Mouse (Mus musculus) heart, postnatal 36 days (tissue): Measurements from ENCODE around the gene Rufy2. TPM values are rescaled to one million over a fixed set of nuclear protein-coding genes. Genes with fewer than 3 reads are reported as not detected.

Experiments used
- DNase-seq, 2 experiments: peaks; one replicate each; pipeline ENCODE4 v3.0.0; 2021 to 2022
- intact Hi-C: fragments of 180-260 bp; cut with DNase I; formaldehyde crosslinking; loops from one replicate; pipeline ENCODE4 v1.15.1; 2025
- total RNA-seq, 2 experiments: library from RNA; stranded (reverse); gene quantifications; 2 replicates each; pipeline ENCODE4 v1.2.3; 2021

Gene Rufy2
- 10 to 100 TPM; 10.4 to 11.8 TPM for total RNA-seq

GRCm38 (mm10) chr10:62980039-62980954, at the start of gene Rufy2:
Gene Rufy2 (plus strand): TSS chr10:62980223.
- peak; percentile 88 for DNase-seq
- intact Hi-C loops: loop anchor here (2.0 kb wide), 1 partner anchor 43 kb away; no protein-coding TSS in a partner anchor

- intact Hi-C loops: no loop called here
- no peak for DNase-seq
These were observed 47.6 kb upstream of the Rufy2 start for GRCm38 (mm10) chr10:62932381-62932780.

- DNase-seq: no peak
These were observed 34.9 kb upstream of the Rufy2 start for GRCm38 (mm10) chr10:62944975-62945580.

GRCm38 (mm10) chr10:62946738-62947471, 33.1 kb upstream of the Rufy2 start, which contains the start of gene Dna2:
Gene Dna2 (plus strand): TSS chr10:62947026.
- intact Hi-C loops: loop anchor here (2.0 kb wide), 1 partner anchor 26 kb away; the partner anchor contains the start of gene Slc25a16

More at GRCm38 (mm10) chr10:62944975-62945580, 34.9 kb upstream of the Rufy2 start:
- intact Hi-C loops: no loop called here

GRCm38 (mm10) chr10:62948551-62948950, 31.5 kb upstream of the Rufy2 start:
- DNase-seq: no peak
- intact Hi-C loops: no loop called here

More at GRCm38 (mm10) chr10:62946738-62947471, 33.1 kb upstream of the Rufy2 start, which contains the start of gene Dna2:
- DNase-seq: peak; percentile 73 to 83

- intact Hi-C loops: no loop called here
These were observed 16.1 kb upstream of the Rufy2 start for GRCm38 (mm10) chr10:62963956-62964355.

GRCm38 (mm10) chr10:62965796-62966195, 14.2 kb upstream of the Rufy2 start:
- intact Hi-C loops: no loop called here
- DNase-seq: no peak

More at GRCm38 (mm10) chr10:62963956-62964355, 16.1 kb upstream of the Rufy2 start:
- DNase-seq: no peak

GRCm38 (mm10) chr10:62966291-62966690, 13.7 kb upstream of the Rufy2 start:
- intact Hi-C loops: no loop called here
- DNase-seq: no peak

- intact Hi-C loops: no loop called here
- DNase-seq: no peak
These were observed 8.2 kb upstream of the Rufy2 start for GRCm38 (mm10) chr10:62971821-62972220.

GRCm38 (mm10) chr10:62979667-62980038, 370 bp upstream of the Rufy2 start:
- intact Hi-C loops: loop anchor here (2.0 kb wide), 2 partner anchors 43 to 87 kb away; no protein-coding TSS in a partner anchor

GRCm38 (mm10) chr10:62984072-62984471, 4.0 kb downstream of the Rufy2 start:
- no peak for DNase-seq

More at GRCm38 (mm10) chr10:62979667-62980038, 370 bp upstream of the Rufy2 start:
- DNase-seq: no peak

GRCm38 (mm10) chr10:62984495-62984894, 4.5 kb downstream of the Rufy2 start:
- peak in 1 of 2 experiments; percentile 10 for DNase-seq
- intact Hi-C loops: no loop called here

More at GRCm38 (mm10) chr10:62984072-62984471, 4.0 kb downstream of the Rufy2 start:
- intact Hi-C loops: no loop called here

GRCm38 (mm10) chr10:62987341-62987740, 7.3 kb downstream of the Rufy2 start:
- intact Hi-C loops: no loop called here

GRCm38 (mm10) chr10:62990636-62991035, 10.6 kb downstream of the Rufy2 start:
- intact Hi-C loops: no loop called here
- DNase-seq: no peak

More at GRCm38 (mm10) chr10:62987341-62987740, 7.3 kb downstream of the Rufy2 start:
- DNase-seq: peak in 1 of 2 experiments; percentile 16

- intact Hi-C loops: no loop called here
- DNase-seq: no peak
These were observed 14.0 kb downstream of the Rufy2 start for GRCm38 (mm10) chr10:62993991-62994390.

GRCm38 (mm10) chr10:63000584-63000983, 20.6 kb downstream of the Rufy2 start:
- DNase-seq: no peak
- intact Hi-C loops: no loop called here

- DNase-seq: no peak
- intact Hi-C loops: no loop called here
These were observed 23.2 kb downstream of the Rufy2 start for GRCm38 (mm10) chr10:63003252-63003651.

- DNase-seq: no peak
- intact Hi-C loops: no loop called here
These were observed 24.5 kb downstream of the Rufy2 start for GRCm38 (mm10) chr10:63004556-63004955.

- no peak for DNase-seq
- intact Hi-C loops: no loop called here
These were observed 28.2 kb downstream of the Rufy2 start for GRCm38 (mm10) chr10:63008193-63008592.

GRCm38 (mm10) chr10:63010268-63010667, 30.2 kb downstream of the Rufy2 start:
- intact Hi-C loops: no loop called here
- no peak for DNase-seq
